Mouse (Mus musculus) frontal cortex, postnatal 10 days (tissue): ENCODE data around the gene Itga4.

Source experiments
- DNase-seq, 2 experiments: peaks; one replicate each; pipeline ENCODE4 v3.0.0; 2022; ENCODE audit warnings: low spot score in 2 of 2, mixed read lengths in 1 of 2

The Itga4 gene

DNA sequence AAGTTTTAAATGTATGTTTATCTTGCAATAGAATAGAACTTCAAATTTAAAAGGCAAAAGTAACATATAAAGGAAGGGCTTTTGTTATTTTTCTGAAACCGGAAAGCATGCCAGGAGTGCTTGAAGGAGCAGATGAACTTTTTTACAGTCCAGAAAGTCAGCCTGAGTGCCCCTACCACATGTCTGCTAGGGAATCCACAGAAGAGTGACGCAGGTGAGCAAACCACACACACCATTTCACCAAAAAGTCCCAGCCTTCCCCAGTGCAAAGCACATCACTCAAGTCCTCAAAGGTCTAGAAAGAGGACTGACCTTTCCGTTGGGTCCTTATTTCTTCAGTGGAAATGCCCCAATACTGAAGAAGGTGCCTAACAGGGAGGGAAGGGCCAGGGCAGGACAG is 11.3 kb downstream of the Itga4 start:
- DNase-seq: no peak

DNA sequence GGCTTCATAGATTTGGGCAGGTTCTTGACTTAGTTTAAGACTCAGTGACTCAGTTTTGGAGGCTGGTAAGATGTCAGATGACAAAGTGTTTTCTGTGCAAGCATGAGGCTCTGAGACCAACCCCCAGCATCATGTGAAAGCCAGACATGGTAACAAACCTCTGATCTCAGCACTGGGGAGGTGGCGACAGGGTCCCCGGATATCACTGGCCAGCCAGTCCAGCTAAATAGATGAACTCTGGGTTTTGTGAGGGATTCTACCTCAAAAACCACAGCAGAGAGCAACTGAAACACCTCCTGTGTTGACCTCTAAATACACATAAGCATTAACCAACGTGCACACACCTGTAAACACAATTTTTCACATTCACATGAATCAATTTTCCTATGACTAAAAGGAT is 12.0 kb downstream of the Itga4 start:
- no peak for DNase-seq

- no peak for DNase-seq
These were observed 13.6 kb downstream of the Itga4 start for GRCm38 (mm10) chr2:79268863-79269262.

DNA sequence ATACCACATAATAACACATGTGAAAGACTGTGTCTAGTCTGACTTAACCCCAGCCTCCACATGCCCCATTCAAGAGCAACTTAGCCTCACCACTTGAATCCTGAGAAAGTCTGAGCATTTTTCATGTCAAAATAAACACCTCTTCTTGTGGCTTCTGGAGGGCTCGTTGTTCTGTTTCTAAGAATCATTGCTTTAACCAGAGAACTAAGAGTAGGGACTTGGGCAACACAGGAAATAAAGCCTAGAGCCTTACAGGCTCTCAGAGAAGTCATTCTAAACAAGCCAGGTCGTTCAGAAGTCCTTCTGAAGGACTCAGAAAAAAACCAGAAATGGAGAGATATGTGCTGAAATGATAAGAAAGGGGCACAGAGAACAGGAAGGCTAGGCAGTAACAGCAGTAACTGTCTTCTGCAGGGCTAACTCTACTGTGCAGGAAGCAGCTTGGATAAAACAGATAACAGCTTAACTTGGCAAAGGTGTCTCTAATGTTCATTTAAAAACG is 14.9 kb downstream of the Itga4 start:
- DNase-seq: no peak

GRCm38 (mm10) chr2:79271838-79272237 is 16.6 kb downstream of the Itga4 start:
- DNase-seq: no peak

DNA sequence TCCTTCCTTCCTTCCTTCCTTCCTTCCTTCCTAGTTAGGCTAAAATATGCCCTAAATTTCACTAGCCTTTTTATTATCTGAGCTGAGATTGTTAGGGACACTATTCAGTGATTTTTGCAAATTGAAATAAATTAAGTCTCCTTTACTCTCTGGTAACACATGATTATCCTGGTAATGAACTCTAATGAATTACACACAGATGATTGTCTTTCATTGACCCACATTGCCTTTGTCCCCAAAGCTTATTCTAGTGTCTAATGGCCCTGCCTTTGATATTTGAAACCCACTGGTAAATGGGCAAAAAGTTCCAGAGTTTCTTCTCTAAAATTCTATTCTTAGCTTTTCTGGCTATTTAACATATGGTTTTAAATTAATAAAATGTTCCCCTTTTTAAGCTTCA is 23.4 kb downstream of the Itga4 start:
- no peak for DNase-seq

GRCm38 (mm10) chr2:79284206-79284605 is 29.0 kb downstream of the Itga4 start:
- DNase-seq: no peak

- no peak for DNase-seq
These were observed 34.9 kb downstream of the Itga4 start for GRCm38 (mm10) chr2:79290149-79290548.

DNA sequence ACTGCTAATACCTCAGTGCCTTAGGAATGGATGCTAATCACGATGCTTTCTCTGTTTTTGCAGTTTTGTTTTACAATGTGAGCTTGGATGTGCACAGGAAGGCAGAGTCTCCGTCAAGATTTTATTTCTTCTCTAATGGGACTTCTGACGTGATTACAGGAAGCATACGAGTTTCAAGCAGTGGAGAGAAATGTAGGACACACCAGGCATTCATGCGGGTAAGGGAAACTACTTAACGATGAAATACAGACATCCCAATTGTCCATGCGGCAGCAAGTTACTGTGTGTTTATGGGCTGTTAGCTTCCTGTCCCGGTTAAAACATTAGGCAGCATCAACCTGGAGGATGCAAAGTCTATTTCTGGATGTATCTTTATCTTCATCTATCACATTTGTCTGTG is 36.7 kb downstream of the Itga4 start:
- no peak for DNase-seq

DNA sequence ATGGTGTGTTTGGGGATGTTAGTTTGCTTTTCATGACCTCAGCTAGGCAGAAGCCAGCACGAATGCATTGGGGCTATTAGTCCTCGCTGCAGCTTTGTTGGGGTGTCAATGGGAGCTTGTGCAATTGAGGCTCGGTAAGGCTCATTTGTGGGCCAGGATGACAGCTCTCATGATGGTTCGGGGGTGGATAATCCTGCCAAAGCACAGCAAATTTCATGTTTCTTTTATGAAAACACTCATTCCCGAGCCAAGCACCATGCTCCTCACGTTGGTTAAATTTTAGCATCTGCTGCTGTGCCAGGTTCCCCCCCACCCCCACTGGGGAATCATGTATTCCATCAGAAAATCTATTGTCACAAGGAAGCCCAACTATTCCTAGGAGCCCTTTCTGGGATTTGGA is 37.2 kb downstream of the Itga4 start:
- DNase-seq: no peak

DNA sequence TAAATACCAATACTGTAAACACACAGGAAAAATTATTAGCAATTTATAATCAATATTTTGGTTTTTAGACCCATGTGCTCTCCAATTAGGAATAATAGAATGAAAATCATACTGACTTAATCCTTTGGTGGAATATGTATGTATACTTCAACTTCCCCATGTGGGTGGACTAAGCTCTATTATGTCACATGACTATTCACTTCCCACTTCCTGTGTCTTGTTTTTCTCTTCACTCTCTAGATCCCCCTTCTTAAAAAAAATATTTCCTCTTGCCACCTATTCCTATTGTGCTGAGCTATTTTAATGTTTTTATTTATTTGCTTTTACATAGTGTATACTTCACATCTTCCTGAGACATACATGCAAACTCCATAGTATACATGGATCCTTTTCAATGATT is 47.2 kb downstream of the Itga4 start:
- no peak for DNase-seq

DNA sequence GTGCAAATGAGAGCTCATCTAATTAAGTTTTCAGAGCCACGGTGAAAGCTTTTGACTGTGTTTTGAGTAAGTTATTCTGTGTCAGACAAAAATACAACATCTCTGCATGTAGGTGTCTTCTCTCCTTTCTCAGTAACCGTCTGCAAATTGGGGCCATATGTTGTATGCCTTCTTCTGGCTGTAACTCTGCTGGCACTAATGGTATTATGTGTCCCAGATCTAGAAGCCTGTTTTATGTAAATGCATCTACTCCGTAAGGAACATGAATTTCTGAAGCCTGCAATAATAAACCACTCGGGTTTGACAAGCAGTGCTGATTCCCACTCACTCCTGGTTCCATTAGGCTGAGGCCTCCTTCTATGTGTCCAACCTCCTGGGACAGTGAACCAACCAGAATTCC is 52.3 kb downstream of the Itga4 start:
- DNase-seq: peak in 1 of 2 experiments; percentile 10

DNA sequence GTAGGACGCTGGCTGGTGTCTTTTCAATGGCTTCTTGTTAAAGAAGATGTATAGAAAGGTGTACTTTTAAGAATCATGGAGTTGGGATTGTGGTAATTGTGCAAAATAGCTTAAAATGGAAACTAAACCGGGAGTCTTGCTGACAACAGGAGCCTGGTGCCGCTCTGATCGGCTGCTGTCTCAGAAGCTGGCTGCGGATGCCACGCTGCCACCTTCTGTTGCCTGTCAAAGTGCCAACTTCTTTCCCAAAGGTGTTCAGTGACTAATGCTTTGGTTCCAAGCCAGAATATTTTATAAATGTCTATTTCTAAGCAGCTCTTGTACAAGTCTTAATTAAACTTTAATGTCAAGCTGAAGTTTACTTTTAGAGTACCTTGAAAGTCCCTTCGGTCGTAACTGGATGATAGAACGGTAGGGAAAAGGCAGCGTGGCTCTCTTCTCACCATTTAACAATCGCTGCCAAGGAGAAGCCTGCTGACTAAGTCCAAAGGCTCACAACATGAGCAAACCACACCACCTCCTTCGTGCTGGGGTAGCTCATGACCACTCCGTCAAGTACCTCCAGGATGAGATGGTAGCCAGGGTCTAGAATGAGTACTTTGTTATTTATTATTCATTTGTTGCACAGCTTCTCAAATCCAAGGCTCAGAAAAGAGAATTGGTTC is 54.4 kb downstream of the Itga4 start:
- no peak for DNase-seq

- no peak for DNase-seq
These were observed 57.3 kb downstream of the Itga4 start for GRCm38 (mm10) chr2:79312499-79312898.

- DNase-seq: no peak
These were observed 59.9 kb downstream of the Itga4 start for GRCm38 (mm10) chr2:79315108-79315507.

DNA sequence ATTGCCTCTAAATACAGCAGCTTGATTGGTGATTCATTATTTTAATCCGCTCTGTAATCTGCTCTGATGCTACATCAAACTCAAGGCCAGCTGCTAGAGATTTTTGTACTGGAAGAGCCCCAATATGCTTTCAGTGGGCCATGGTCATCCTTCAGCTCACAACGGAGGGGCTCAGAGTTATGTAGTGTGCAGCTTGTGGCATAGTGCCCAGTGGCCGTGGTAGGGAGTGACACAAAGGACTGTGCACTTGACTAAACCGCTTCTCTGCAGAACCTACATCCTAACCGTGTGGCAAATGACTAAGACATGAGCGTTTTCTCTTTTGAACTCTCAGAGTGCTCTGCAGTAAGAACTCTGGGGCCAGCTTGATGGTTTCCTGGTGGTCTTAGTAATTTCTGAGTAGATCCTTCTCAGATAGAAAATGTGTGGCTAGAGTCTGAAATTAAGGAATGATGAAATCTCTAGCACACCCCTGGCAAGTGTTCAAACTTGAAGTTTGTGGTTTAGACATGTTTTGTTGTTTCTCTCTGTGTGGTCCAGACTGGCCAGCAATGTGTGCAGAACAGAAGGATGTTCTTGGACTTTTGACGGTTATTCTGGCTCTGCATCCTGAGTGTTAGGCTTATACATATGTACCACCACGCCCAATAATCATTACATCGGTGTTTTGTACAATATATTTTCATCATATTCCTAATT is 61.1 kb downstream of the Itga4 start:
- DNase-seq: no peak

DNA sequence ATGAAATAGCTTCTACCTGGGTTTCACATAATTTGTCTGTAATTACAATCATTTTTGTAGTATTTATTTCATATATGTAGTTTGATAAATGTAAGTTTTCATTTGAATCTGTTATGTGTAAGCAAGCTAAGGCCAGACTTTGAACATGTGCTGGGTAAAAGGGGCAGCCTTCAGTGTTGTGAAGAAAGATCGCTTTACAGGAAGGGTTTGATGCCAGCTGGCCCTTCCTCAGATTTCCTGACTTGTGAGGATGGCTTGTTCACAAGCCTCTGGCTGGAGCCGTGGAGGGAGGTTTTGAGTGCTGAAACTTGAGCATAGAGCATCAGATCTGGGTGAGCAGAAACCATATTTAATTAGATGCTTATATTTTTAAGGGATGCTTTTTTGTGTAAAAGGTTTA is 72.9 kb downstream of the Itga4 start:
- no peak for DNase-seq

GRCm38 (mm10) chr2:79334661-79335060 is 79.4 kb downstream of the Itga4 start:
- no peak for DNase-seq

GRCm38 (mm10) chr2:79336141-79336540 is 80.9 kb downstream of the Itga4 start:
- DNase-seq: no peak

GRCm38 (mm10) chr2:79339003-79339402 is 83.8 kb downstream of the Itga4 start:
- DNase-seq: no peak

GRCm38 (mm10) chr2:79343115-79343514 is 87.9 kb downstream of the Itga4 start:
- DNase-seq: no peak

DNA sequence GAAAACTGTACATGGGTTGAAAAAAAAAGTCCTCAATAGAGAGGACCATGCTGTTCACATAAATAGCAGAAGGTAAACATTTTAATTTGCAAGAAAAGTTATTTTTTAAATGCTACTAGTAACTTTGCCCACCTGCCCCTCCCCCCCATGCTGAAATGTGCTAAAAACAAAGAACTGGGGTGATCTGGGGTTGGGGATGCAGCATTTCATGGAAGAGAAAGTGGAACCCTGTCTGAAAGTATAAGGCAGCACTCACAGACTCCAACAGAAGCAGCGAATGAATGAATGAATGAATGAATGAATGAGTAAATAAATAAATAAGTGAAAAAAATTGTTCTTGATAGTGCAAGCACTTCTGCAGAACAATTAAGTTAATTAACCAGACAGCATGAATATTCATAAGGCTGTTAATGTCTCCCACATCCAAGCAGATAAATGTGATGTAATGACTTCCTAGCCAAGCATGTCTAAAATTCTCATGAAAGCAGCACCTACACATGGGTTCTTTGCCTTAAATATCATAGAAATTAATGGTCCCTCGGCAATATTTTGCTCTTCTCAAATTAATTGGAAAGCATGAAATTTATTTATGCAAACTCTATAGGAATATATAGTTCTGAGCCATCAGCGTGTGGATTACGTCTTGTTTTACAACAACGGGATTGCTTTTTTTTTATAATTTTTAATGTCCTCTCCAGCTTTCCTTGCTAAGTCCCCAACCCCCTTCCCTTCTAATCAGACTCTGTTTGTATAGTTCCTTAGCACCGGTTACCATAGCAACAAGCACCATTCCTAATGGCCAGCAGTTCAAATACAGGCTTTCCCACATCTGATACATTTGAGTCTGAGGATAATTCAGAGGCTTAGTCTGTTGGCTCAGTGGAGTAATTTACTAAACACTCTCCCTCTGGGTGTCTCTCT is 96.2 kb downstream of the Itga4 start:
- no peak for DNase-seq
